Mouse (Mus musculus) midbrain, embryonic 11.5 days (tissue): ENCODE measurements around the gene Nckap5. TPM values are rescaled to one million over a fixed set of nuclear protein-coding genes. Genes with fewer than 3 reads are reported as not detected.
A peak's percentile ranks its signal among the peaks of the same experiment; 100 is the strongest.

Source experiments
- ATAC-seq: fragments of 200-750 bp; cut with Nextera tagmentation; 2 replicates; pipeline ENCODE4 v1.8.0; 2017; ENCODE audit warnings: moderate TSS enrichment, moderate library complexity; ENCODE audit not compliant: low FRiP score
- DNase-seq: peaks from one replicate; pipeline ENCODE4 v3.0.0; 2015; ENCODE audit warnings: low spot score; ENCODE audit errors: missing footprints
- H3K27ac ChIP-seq: fragments of 300-500 bp; sonication (generic); 2 replicates; pipeline ENCODE4 v1.5.1; 2014; ENCODE audit warnings: low read depth, low read length
- H3K27me3 ChIP-seq: fragments of 300-500 bp; sonication (generic); 2 replicates; pipeline ENCODE4 v1.6.1; 2014; ENCODE audit warnings: mild to moderate bottlenecking, low read length, moderate library complexity, mixed read lengths; ENCODE audit not compliant: control insufficient read depth, insufficient read depth
- H3K36me3 ChIP-seq: fragments of 300-500 bp; sonication (generic); 2 replicates; pipeline ENCODE4 v1.6.1; 2014; ENCODE audit warnings: mild to moderate bottlenecking, low read length, moderate library complexity, mixed read lengths; ENCODE audit not compliant: control insufficient read depth, insufficient read depth
- H3K4me1 ChIP-seq: fragments of 300-500 bp; sonication (generic); 2 replicates; pipeline ENCODE4 v1.6.1; 2014; ENCODE audit warnings: low read length; ENCODE audit not compliant: control insufficient read depth, insufficient read depth
- H3K4me2 ChIP-seq: fragments of 300-500 bp; sonication (generic); 2 replicates; pipeline ENCODE4 v1.6.1; 2014; ENCODE audit warnings: mild to moderate bottlenecking, moderate library complexity
- H3K4me3 ChIP-seq: fragments of 300-500 bp; sonication (generic); 2 replicates; pipeline ENCODE4 v1.5.1; 2014; ENCODE audit warnings: low read depth, low read length
- H3K9ac ChIP-seq: fragments of 300-500 bp; sonication (generic); 2 replicates; pipeline ENCODE4 v1.6.1; 2014; ENCODE audit warnings: low read length
- H3K9me3 ChIP-seq: fragments of 300-500 bp; sonication (generic); 2 replicates; pipeline ENCODE4 v1.6.1; 2016; ENCODE audit warnings: low read length; ENCODE audit not compliant: control insufficient read depth
- WGBS: fragments of 180-500 bp; shearing (Covaris S2); extraction: QIAGEN DNeasy Blood & Tissue Kit; methylation state at CpG from one replicate; pipeline ENCODE4 v1.1.7; 2014; 5-methylcytosine and 5-hydroxymethylcytosine counted together
- polyA plus RNA-seq: library from polyadenylated mRNA; unstranded; fragments of >200 nt; fragmentation: Nextera tagmentation; extraction: Ambion mirVana; gene quantifications from 2 replicates; pipeline ENCODE4 v1.2.1, GENCODE M21; 2014

The Nckap5 gene
- polyA plus RNA-seq, 1 experiment from 2014 or later, result 20.4 TPM

GRCm38 (mm10) chr1:126391204-126391603 is 439.4 kb downstream of the Nckap5 start:
- H3K4me3 ChIP-seq, result no peak overlapping the region
- no peaks in the 10 kb centered on the region for H3K9me3 ChIP-seq
- no peak for ATAC-seq
- no peak for DNase-seq
- H3K36me3 ChIP-seq, result no peaks in the 10 kb centered on the region
- 91% methylated on average over 4 of the region's 4 CpGs for whole genome bisulfite sequencing
- H3K27ac ChIP-seq, result no peak overlapping the region
- no peak overlapping the region for H3K9ac ChIP-seq
- H3K4me1 ChIP-seq, result no peaks in the 10 kb centered on the region
- H3K27me3 ChIP-seq, result no peaks in the 10 kb centered on the region
- H3K4me2 ChIP-seq, result no peak overlapping the region

- H3K4me1 ChIP-seq, result no peaks in the 10 kb centered on the region
- H3K9me3 ChIP-seq, result no peaks in the 10 kb centered on the region
- ATAC-seq, result no peak
- no peaks in the 10 kb centered on the region for H3K27me3 ChIP-seq
- no peaks in the 10 kb centered on the region for H3K36me3 ChIP-seq
- WGBS, result 74% methylated on average over 9 of the region's 9 CpGs
- no peak overlapping the region for H3K9ac ChIP-seq
- H3K4me3 ChIP-seq, result no peak overlapping the region
- no peak overlapping the region for H3K4me2 ChIP-seq
- no peak for DNase-seq
- H3K27ac ChIP-seq, result no peak overlapping the region
Measured at GRCm38 (mm10) chr1:126377339-126377980, 453.1 kb downstream of the Nckap5 start.

- Histone ChIP-seq H3K27ac (no peak overlapping the region), H3K27me3 (no peaks in the 10 kb centered on the region), H3K4me3 (no peak overlapping the region), H3K36me3 (no peaks in the 10 kb centered on the region), H3K4me1 (no peaks in the 10 kb centered on the region), H3K9me3 (no peaks in the 10 kb centered on the region), H3K4me2 (no peak overlapping the region), H3K9ac (no peak overlapping the region)
- ATAC-seq (no peak), DNase-seq (no peak)
- 78% methylated on average over 2 of the region's 2 CpGs for WGBS
Measured at GRCm38 (mm10) chr1:126366736-126367135, 463.9 kb downstream of the Nckap5 start.

GRCm38 (mm10) chr1:126364556-126364955 is 466.0 kb downstream of the Nckap5 start:
- H3K27me3 ChIP-seq, result no peaks in the 10 kb centered on the region
- no peak overlapping the region for H3K4me2 ChIP-seq
- H3K36me3 ChIP-seq, result no peaks in the 10 kb centered on the region
- no peak for DNase-seq
- no peak for ATAC-seq
- H3K27ac ChIP-seq, result no peak overlapping the region
- 89% methylated on average over 6 of the region's 6 CpGs for WGBS
- no peaks in the 10 kb centered on the region for H3K9me3 ChIP-seq
- H3K4me1 ChIP-seq, result no peaks in the 10 kb centered on the region
- no peak overlapping the region for H3K4me3 ChIP-seq
- no peak overlapping the region for H3K9ac ChIP-seq

GRCm38 (mm10) chr1:126360531-126361220 is 469.9 kb downstream of the Nckap5 start:
- Histone ChIP-seq H3K4me3 (no peak overlapping the region), H3K27me3 (no peaks in the 10 kb centered on the region), H3K9ac (no peak overlapping the region), H3K4me1 (no peaks in the 10 kb centered on the region), H3K27ac (no peak overlapping the region), H3K9me3 (no peaks in the 10 kb centered on the region), H3K4me2 (no peak overlapping the region), H3K36me3 (no peaks in the 10 kb centered on the region)
- ATAC-seq (no peak), DNase-seq (no peak)
- WGBS, result 91% methylated on average over 6 of the region's 6 CpGs

- ATAC-seq, result no peak
- WGBS, result 89% methylated on average over 3 of the region's 3 CpGs
Measured at GRCm38 (mm10) chr1:126360111-126360510, 470.5 kb downstream of the Nckap5 start.

GRCm38 (mm10) chr1:126341806-126342205 is 488.8 kb downstream of the Nckap5 start:
- H3K9ac ChIP-seq, result no peak overlapping the region
- H3K36me3 ChIP-seq, result no peaks in the 10 kb centered on the region
- no peaks in the 10 kb centered on the region for H3K27me3 ChIP-seq
- no peaks in the 10 kb centered on the region for H3K9me3 ChIP-seq
- WGBS, result 81% methylated on average over 2 of the region's 2 CpGs
- no peak overlapping the region for H3K4me3 ChIP-seq
- DNase-seq (no peak), ATAC-seq (no peak)
- H3K4me2 ChIP-seq, result no peak overlapping the region
- H3K27ac ChIP-seq, result no peak overlapping the region
- H3K4me1 ChIP-seq, result no peaks in the 10 kb centered on the region

More at GRCm38 (mm10) chr1:126360111-126360510, 470.5 kb downstream of the Nckap5 start:
- Histone ChIP-seq H3K27me3 (no peaks in the 10 kb centered on the region), H3K4me3 (no peak overlapping the region), H3K4me2 (no peak overlapping the region), H3K9ac (no peak overlapping the region), H3K36me3 (no peaks in the 10 kb centered on the region), H3K4me1 (no peaks in the 10 kb centered on the region), H3K9me3 (no peaks in the 10 kb centered on the region), H3K27ac (no peak overlapping the region)
- DNase-seq, result peak; percentile 59

- WGBS, result 76% methylated on average over 3 of the region's 3 CpGs
- Histone ChIP-seq H3K27me3 (no peaks in the 10 kb centered on the region), H3K4me1 (no peaks in the 10 kb centered on the region), H3K9ac (no peak overlapping the region), H3K4me3 (no peak overlapping the region), H3K36me3 (no peaks in the 10 kb centered on the region), H3K4me2 (no peak overlapping the region), H3K27ac (no peak overlapping the region), H3K9me3 (no peaks in the 10 kb centered on the region)
- DNase-seq (no peak), ATAC-seq (no peak)
Measured at GRCm38 (mm10) chr1:126339250-126339649, 491.3 kb downstream of the Nckap5 start.

- ATAC-seq (no peak), DNase-seq (no peak)
- H3K4me1 ChIP-seq, result no peaks in the 10 kb centered on the region
- WGBS, result 92% methylated on average over 4 of the region's 4 CpGs
- no peaks in the 10 kb centered on the region for H3K36me3 ChIP-seq
- H3K27me3 ChIP-seq, result no peaks in the 10 kb centered on the region
- H3K4me3 ChIP-seq, result no peak overlapping the region
- no peak overlapping the region for H3K27ac ChIP-seq
- no peak overlapping the region for H3K4me2 ChIP-seq
- no peaks in the 10 kb centered on the region for H3K9me3 ChIP-seq
- no peak overlapping the region for H3K9ac ChIP-seq
Measured at GRCm38 (mm10) chr1:126334202-126334601, 496.4 kb downstream of the Nckap5 start.
